Mouse (Mus musculus) forelimb bud, embryonic 11.5 days (tissue): ENCODE data around the gene Nup214.
A peak's percentile ranks its signal among the peaks of the same experiment; 100 is the strongest.

Experiments
- DNase-seq: peaks from one replicate; pipeline ENCODE4 v3.0.0-alpha.2; 2012; ENCODE audit warnings: low read depth, low spot score

The Nup214 gene

DNA sequence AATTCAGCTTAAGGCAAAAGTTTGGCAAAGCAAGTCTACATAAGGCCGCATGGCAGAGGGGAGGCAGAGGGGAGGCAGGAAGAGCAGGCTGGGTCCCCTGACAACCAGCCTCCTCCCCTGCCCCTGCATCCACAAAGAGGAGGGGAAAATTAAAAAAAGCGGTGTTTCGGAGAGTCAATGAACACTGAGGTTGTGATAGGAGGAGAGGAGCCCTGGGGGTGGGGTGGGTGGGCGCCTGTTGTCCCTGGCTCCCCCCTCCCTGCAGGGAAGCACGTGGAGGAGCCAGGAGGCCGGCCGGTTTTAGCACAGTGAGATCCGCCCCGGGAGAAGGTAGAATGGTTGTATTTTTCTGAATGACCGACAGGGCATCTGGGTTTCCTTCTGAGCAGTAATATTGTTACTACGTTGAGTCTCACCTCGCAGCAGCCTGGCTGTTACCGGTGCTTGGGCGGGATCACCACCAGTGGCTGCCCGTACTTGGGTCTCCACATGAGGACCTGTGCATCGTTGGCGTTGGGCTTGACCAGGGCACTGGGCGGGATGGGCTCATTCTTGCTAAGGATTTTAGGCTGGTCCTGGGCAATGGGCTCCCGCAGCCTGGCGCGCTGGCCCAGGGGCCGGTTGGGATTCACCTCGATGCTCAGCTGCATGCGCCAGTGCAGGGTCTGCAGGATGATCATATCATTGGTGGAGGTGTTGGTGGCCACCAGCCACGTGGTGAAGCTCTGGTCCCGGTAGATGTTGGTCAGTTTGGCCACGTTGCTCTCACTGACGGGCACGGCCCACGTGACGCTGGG, 94.8 kb downstream of the Nup214 start:
- DNase-seq = no peak

GRCm38 (mm10) chr2:32070747-32071146, 96.5 kb downstream of the Nup214 start:
- no peak for DNase-seq

DNA sequence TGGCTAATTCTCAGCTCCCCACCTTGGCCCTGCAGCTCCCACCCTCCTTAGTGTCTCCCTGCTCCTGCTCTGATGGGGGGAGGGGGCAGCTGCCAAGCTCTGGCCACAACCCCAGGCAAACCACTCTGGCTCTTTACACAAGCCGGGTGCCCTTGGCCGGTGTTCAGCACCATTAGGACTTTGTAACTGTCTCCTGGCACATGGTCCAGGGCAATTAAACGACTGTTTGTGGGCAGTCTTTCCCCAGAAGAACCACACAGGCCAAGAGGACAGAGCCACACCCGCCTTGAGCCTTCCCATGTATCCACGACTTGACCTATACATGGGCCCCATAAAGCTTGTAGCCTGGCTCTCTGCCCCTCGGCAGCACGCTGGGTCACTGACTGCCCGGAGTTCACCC, 100.2 kb downstream of the Nup214 start:
- no peak for DNase-seq

DNA sequence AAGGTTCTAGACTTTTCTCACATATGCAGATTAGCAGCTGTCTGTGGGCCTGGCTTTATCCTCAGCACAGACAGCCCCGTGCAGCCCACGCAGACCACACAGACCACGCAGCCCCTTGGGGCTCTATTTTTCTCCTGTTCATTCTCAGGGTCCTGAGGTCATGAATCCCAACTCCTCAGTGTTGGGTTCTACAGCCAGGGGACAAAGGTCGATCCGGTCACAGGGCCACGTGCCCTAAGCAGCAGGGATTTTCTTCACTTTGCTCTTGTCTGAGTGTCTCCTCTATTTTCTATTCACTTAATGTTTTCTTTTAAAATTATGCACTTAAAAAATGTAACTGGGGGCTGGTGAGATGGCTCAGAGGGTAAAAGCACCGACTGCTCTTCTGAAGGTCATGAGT, 101.1 kb downstream of the Nup214 start:
- DNase-seq = no peak

DNA sequence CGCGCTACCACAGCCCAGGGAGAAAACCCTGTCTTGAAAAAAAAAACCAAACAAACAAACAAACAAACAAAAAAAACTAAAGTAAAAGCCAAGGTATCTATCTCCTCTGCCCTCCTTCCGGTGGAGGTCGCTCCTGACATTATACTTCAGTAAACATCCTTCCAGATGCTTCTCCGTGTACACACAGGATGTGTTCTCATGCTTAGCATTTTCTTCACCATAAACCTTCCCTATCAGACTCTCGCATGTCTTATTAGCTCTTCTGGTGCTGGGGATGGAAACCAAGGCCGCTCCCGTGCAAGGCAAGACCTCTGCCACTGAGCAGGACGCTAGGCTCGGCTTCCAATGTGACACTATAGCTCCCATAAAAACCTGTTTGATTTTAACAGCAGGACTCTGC, 103.5 kb downstream of the Nup214 start:
- no peak for DNase-seq

- DNase-seq = no peak
Observed at GRCm38 (mm10) chr2:32078522-32078921, 104.3 kb downstream of the Nup214 start.

DNA sequence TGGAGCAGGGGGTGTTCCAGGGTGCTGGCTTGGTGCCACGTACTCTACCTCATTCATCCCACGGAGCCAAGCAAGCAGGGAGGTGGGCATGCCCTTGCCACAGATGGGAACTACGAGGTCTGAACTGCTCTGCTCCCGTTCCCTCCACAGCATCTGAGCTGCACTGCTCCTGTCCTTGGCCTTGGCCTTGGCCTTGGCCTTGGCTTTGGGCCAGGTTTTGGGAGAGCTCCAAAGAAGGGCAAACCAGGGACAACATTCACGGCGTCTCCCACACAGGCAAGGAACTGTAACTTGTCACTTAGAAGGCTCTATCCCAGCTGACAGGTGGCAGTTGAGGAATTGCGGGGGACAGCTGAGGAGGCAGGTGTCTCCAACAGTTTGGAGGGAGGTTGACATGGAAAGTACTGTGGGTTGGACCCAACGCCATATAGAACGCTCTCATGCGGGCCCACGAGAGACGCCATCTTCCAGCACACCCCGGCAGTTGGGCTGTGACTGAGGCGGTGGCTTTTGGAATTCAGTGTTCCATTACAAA, 105.0 kb downstream of the Nup214 start:
- no peak for DNase-seq

DNA sequence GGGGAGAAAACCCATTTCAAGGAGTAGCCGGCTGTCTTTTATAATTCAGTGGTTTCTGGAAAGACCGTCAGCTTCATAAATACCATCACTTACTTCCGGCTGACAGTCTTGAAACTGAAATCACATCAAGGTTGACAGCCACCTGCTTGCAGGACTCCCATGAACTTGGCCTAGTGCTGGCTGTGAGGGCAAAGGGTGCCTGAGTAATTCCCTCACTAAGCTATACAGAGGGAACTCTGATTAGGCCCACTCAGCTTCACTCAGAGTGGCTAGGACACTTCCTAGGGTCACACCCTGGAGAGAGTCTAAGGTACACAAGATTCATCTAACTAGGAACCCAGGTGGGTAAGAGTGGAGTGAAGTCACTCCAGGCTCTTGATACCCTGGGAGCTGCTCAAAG, 106.4 kb downstream of the Nup214 start:
- DNase-seq = no peak

GRCm38 (mm10) chr2:32081296-32081929, 107.2 kb downstream of the Nup214 start:
- DNase-seq = no peak

- no peak for DNase-seq
Observed at GRCm38 (mm10) chr2:32082229-32082628, 108.0 kb downstream of the Nup214 start.

- no peak for DNase-seq
Observed at GRCm38 (mm10) chr2:32083159-32084011, 109.1 kb downstream of the Nup214 start.

- DNase-seq = peak; percentile 36
Observed at GRCm38 (mm10) chr2:32084111-32084871, 110.1 kb downstream of the Nup214 start, which contains the start of gene Fam78a. Fam78a (minus strand) TSS chr2:32084857.

DNA sequence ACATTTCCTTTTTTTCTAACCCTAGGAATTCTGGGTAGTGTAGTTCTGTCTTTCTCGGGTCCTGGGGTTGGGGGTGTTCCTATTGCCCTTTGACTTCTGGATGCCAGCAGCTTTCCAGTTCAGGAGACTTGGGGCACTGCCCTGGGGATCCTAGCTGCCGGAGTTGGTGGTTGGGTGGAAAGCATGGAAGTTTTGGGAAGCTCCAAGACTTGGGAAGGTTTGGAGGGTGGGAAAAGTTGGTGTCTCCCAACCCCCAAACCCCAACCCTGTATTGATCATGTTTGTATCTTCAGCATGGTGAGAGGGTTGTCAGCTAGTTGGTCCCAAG, 110.6 kb downstream of the Nup214 start:
- no peak for DNase-seq

- DNase-seq = no peak
Observed at GRCm38 (mm10) chr2:32085231-32085630, 111.0 kb downstream of the Nup214 start.

- no peak for DNase-seq
Observed at GRCm38 (mm10) chr2:32087606-32088005, 113.4 kb downstream of the Nup214 start.

- peak; percentile 68 for DNase-seq
Observed at GRCm38 (mm10) chr2:32088372-32088981, 114.2 kb downstream of the Nup214 start.

DNA sequence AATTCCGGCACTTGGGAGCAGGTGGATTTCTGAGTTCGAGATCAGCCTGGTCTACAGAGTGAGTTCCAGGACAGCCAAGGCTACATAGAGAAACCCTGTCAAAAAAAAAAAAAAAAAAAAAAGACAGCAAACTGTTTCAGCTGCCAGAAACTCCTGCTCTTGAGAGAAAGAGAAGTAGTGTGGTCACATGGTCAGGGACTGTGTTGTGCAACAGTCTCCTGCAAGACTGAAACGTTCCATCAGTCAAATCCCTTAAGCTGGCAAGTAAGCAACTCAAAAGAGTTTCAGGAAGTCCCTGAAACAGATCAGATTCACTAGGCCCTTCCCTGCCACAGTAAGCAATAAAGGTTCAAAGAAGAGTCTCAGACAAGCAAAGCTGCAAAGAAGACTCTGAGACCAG, 115.4 kb downstream of the Nup214 start:
- DNase-seq = no peak

DNA sequence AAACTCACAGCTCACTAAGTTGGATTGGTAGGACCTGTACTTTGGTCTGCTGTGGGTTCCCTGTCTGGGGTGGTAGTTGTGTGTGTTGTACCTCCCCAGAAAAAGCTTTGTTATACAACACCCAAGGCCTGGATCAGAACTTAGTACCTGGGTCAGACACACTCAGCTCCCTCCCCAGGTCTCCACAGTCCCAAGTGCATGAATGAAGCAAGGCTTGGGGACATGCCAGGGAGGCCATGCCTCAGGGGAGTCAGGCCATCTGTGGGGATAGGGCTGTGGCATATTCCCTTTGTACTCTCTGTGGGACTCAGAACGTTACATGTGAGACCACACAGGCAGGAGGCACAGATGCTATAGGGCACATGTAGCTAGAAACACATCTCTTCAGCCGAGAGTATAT, 115.9 kb downstream of the Nup214 start:
- no peak for DNase-seq

DNA sequence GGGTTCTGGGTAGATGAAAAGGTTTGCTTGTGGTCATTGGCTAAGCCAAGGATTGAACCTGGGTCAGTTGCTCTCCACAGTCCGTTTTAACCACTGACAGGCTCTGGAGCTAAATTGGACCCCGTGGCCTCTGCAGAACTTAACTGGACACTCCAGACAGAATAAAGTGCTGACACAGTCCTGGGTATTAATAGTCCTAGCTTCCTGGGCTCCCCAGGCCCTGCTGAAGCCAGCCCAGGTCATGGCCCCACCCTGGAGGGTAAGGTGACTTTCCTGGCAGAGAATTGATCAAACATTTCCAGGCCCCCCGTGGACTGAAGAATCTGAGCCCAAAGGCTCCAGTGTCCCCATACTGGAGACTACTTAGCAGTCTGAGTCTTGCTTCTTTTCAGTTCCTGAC, 117.7 kb downstream of the Nup214 start:
- no peak for DNase-seq

DNA sequence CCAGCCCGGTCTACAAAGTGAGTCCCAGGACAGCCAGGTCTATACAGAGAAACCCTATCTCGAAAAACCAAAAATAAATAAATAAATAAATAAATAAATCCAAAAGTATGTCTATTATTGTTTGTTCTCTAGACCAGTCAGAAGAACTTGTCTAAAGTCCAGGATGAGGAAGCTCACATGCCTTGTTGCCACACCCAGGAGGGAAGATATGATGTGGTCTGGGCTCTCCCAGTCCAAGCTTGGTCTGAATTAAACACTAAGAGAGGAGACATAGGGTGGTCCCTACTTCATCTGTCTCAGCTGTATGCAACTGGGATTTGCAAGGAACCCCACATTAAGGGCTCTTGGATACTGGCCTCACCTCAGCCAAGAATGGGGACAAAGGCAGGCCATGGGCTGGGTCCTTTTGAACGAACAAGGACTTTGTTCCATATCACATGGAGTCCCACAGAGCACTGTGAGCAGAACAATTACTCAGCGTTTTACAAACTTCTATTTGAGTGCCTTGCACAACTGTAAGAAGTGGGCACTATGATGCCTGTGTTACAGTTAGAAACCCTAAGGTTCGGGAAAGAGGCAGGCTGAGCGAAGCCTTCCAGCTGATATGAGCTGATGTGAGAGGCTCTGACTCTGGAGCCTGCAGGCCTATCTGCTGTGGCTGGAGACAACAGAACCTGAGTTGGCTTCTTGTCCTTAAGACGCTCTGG, 119.9 kb downstream of the Nup214 start:
- no peak for DNase-seq
